ENCODE assay signal across 15 mouse cellular contexts in genomic region chrX:157949256-157949655, GRCm38 (mm10).
DNase-seq lines count a peak whose midpoint lies in the region; ATAC-seq lines count a peak whose summit lies in the region.
"Had no signal": no experiment of that assay in that cellular context is flagged by ENCODE, and none has a peak within 500 bp of the region (broad histone marks: within the 10 kb centered on the region; RNA-seq: fewer than 3 reads in every experiment).

No protein-coding gene starts in this region.

- no peaks in the 10 kb centered on the region for H3K36me3 ChIP-seq in kidney, embryonic 16.5 days (ENCODE audit: insufficient read depth, low read length)
- H3K36me3 ChIP-seq: embryonic facial prominence, embryonic 10.5 days; embryonic facial prominence, embryonic 12.5 days; forebrain, embryonic 15.5 days had no signal

- no peaks in the 10 kb centered on the region for H3K9me3 ChIP-seq in kidney, embryonic 16.5 days (ENCODE audit: low read length)
- H3K9me3 ChIP-seq: embryonic facial prominence, embryonic 10.5 days; embryonic facial prominence, embryonic 12.5 days; forebrain, embryonic 13.5 days; forebrain, embryonic 15.5 days had no signal

- H3K27ac ChIP-seq in kidney, embryonic 16.5 days (ENCODE audit: low read length), result no peak overlapping the region
- H3K27ac ChIP-seq: embryonic facial prominence, embryonic 10.5 days; embryonic facial prominence, embryonic 12.5 days; forebrain, embryonic 13.5 days; forebrain, embryonic 15.5 days had no signal

- 82% methylated on average over 1 of the region's 1 CpGs for WGBS in kidney, embryonic 16.5 days

- H3K4me1 ChIP-seq in kidney, embryonic 16.5 days (ENCODE audit: insufficient read depth, low read length), result no peaks in the 10 kb centered on the region
- H3K4me1 ChIP-seq: embryonic facial prominence, embryonic 10.5 days; embryonic facial prominence, embryonic 12.5 days; forebrain, embryonic 13.5 days; forebrain, embryonic 15.5 days had no signal

- H3K4me2 ChIP-seq in kidney, embryonic 16.5 days (replicated peaks; ENCODE audit: low read depth, low read length), result no peak overlapping the region
- H3K4me2 ChIP-seq: embryonic facial prominence, embryonic 12.5 days; forebrain, embryonic 13.5 days; forebrain, embryonic 15.5 days had no signal

- H3K4me3 ChIP-seq in kidney, embryonic 16.5 days (ENCODE audit: low read length), result no peak overlapping the region
- H3K4me3 ChIP-seq: embryonic facial prominence, embryonic 10.5 days; embryonic facial prominence, embryonic 12.5 days; forebrain, embryonic 13.5 days; forebrain, embryonic 15.5 days had no signal

- ATAC-seq in cerebellum, adult (ENCODE audit: insufficient number of reproducible peaks, low FRiP score, low TSS enrichment), result no peak; the same call in 1 of the 2 replicates
- no peak for ATAC-seq in kidney, embryonic 16.5 days (ENCODE audit: low FRiP score, low TSS enrichment)
- ATAC-seq: forebrain, embryonic 13.5 days; forebrain, embryonic 15.5 days; forebrain, postnatal 0 days had no signal

- H3K27me3 ChIP-seq in kidney, embryonic 16.5 days (ENCODE audit: insufficient read depth, low read length), result no peaks in the 10 kb centered on the region
- H3K27me3 ChIP-seq: embryonic facial prominence, embryonic 12.5 days; forebrain, embryonic 13.5 days; forebrain, embryonic 15.5 days had no signal

- H3K9ac ChIP-seq in kidney, embryonic 16.5 days (replicated peaks; ENCODE audit: low read length), result no peak overlapping the region
- H3K9ac ChIP-seq: embryonic facial prominence, embryonic 12.5 days; forebrain, embryonic 13.5 days; forebrain, embryonic 15.5 days; forebrain, postnatal 0 days had no signal

- DNase-seq in cerebellum, adult 9-10 months, result peak; percentile 73
- DNase-seq in cerebellum, postnatal 10 days, result peak; percentile 11 to 35
- no peak for DNase-seq in cerebellum, postnatal 4 days (ENCODE audit: low spot score in 2 of 2)
- peak; percentile 82 for DNase-seq in brain, adult 2 months (ENCODE audit: low read depth, low spot score)
- peak; percentile 16 to 31 for DNase-seq in cerebellum, postnatal 36 days
- DNase-seq: adrenal gland, adult 2 months; adrenal gland, postnatal 10 days; adrenal gland, postnatal 36 days; forebrain, postnatal 0 days had no signal

Comparison
In these comparisons a context has a peak if more than half of its experiments do, and no peak if none do; other contexts are left out.
1. DNase-seq: peak in cerebellum, adult 9-10 months (single experiment), cerebellum, postnatal 10 days (2 of 2), brain, adult 2 months (single experiment) and cerebellum, postnatal 36 days (2 of 2); none in cerebellum, postnatal 4 days (0 of 2).